21 mouse cellular contexts compared by ENCODE assay signal in the genomic region with DNA sequence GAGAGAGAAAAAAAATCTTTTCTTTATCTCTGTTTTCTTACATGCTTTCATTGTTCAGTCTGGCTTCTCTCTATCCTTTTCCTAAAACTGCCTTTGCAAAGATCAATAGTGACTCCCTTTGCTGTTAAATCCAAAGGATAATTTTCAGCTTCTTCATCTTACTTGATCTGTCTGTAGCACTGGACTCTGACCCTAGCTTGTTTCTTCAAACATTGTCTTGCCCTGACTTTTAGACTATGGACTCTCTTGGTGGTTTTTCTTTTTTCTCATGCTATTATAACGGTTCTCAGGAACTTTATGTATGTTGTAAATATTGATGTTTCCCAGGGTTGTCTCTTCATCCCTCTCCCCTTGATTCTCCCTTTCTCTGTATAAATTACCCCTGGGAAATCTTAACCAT. TPM values are rescaled to one million over a fixed set of nuclear protein-coding genes. Genes with fewer than 3 reads are reported as not detected.
A peak's percentile ranks its signal among the peaks of the same experiment; 100 is the strongest.
DNase-seq lines count a peak whose midpoint lies in the region; ATAC-seq and TF ChIP-seq lines count a peak whose summit lies in the region.
"Had no signal": no experiment of that assay in that cellular context is flagged by ENCODE, and none has a peak within 500 bp of the region (broad histone marks: within the 10 kb centered on the region; RNA-seq: fewer than 3 reads in every experiment).

No protein-coding gene starts in this region.

- H3K36me3 ChIP-seq in intestine, embryonic 16.5 days (ENCODE audit: control insufficient read depth, insufficient read depth, low read length) = no peaks in the 10 kb centered on the region
- no peaks in the 10 kb centered on the region for H3K36me3 ChIP-seq in intestine, postnatal 0 days (ENCODE audit: control insufficient read depth, insufficient read depth)
- no peaks in the 10 kb centered on the region for H3K36me3 ChIP-seq in kidney, adult 2 months (ENCODE audit: control insufficient read depth, insufficient read depth, low read length)
- H3K36me3 ChIP-seq in kidney, embryonic 15.5 days = no peaks in the 10 kb centered on the region
- H3K36me3 ChIP-seq: G1E had no signal

- 33% methylated on average over 1 of the region's 1 CpGs for WGBS in intestine, embryonic 16.5 days
- WGBS in intestine, postnatal 0 days = 6% methylated on average over 1 of the region's 1 CpGs
- WGBS in kidney, adult 2 months = 51% methylated on average over 1 of the region's 1 CpGs
- 41% methylated on average over 1 of the region's 1 CpGs for WGBS in kidney, embryonic 15.5 days

- no peak for TF ChIP-seq CTCF in intestine, postnatal 0 days (IDR thresholded peaks at IDR 0.05; ENCODE audit: low read depth)
- no peak for TF ChIP-seq CTCF in kidney, adult 2 months (conservative IDR thresholded peaks at IDR 0.05; ENCODE audit: insufficient read depth, insufficient read length, low read depth, low read length)

- no peak overlapping the region for H3K4me2 ChIP-seq in intestine, embryonic 16.5 days (ENCODE audit: low read depth, low read length)
- no peak overlapping the region for H3K4me2 ChIP-seq in intestine, postnatal 0 days (replicated peaks; ENCODE audit: low read depth)
- no peak overlapping the region for H3K4me2 ChIP-seq in kidney, embryonic 15.5 days

- peak; percentile 72 for DNase-seq in kidney, adult 2 months
- DNase-seq in kidney, adult 11 months = no peak
- DNase-seq in kidney, adult 9 months = peak; percentile 65
- DNase-seq: adrenal gland, adult 2 months; adrenal gland, adult 8-10 months; adrenal gland, postnatal 10 days; adrenal gland, postnatal 14 days; adrenal gland, postnatal 25 days; adrenal gland, postnatal 36 days; B cell, adult 2 months; cerebellum, adult 11 months; cerebellum, adult 11-12 months; cerebellum, adult 18-20 months had no signal

- ATAC-seq in intestine, embryonic 16.5 days = peak; percentile 59; the same call in 1 of the 2 replicates
- ATAC-seq in intestine, postnatal 0 days = no peak; the same call in 1 of the 2 replicates
- no peak for ATAC-seq in kidney, embryonic 15.5 days (replicated peaks; ENCODE audit: low FRiP score)
- ATAC-seq: activated CD4-positive, CD25-positive, alpha-beta regulatory T cell, adult 4 months; CD4-positive, CD25-positive, alpha-beta regulatory T cell, adult 4 months; Patski had no signal

- no peaks in the 10 kb centered on the region for H3K4me1 ChIP-seq in intestine, embryonic 16.5 days (ENCODE audit: control insufficient read depth, insufficient read depth, low read length)
- peaks cover 4% of the 10 kb centered on the region; the same call in 1 of the 2 replicates for H3K4me1 ChIP-seq in intestine, postnatal 0 days (replicated peaks; ENCODE audit: control insufficient read depth, insufficient read depth, low read length)
- H3K4me1 ChIP-seq in kidney, adult 2 months (ENCODE audit: control insufficient read depth, insufficient read depth, low read length) = peaks cover 14% of the 10 kb centered on the region
- 0 out of 2 replicates have a peak, but pooled peaks cover 5% of the 10 kb centered on the region for H3K4me1 ChIP-seq in kidney, embryonic 15.5 days

- TF ChIP-seq POLR2A in kidney, adult 2 months (IDR thresholded peaks at IDR 0.05; ENCODE audit: low read depth, low read length) = no peak

- H3K27me3 ChIP-seq in intestine, embryonic 16.5 days (replicated peaks; ENCODE audit: control insufficient read depth, insufficient read depth, low read length) = no peaks in the 10 kb centered on the region
- H3K27me3 ChIP-seq in intestine, postnatal 0 days (replicated peaks; ENCODE audit: control insufficient read depth, insufficient read depth, low read length) = no peaks in the 10 kb centered on the region
- no peaks in the 10 kb centered on the region for H3K27me3 ChIP-seq in kidney, adult 2 months (replicated peaks; ENCODE audit: control insufficient read depth, insufficient read depth, low read length)
- no peaks in the 10 kb centered on the region for H3K27me3 ChIP-seq in kidney, embryonic 15.5 days
- H3K27me3 ChIP-seq: CH12.LX, Patski had no signal

- H3K9me3 ChIP-seq in intestine, embryonic 16.5 days (ENCODE audit: control insufficient read depth, low read length) = no peaks in the 10 kb centered on the region
- H3K9me3 ChIP-seq in intestine, postnatal 0 days (ENCODE audit: control insufficient read depth) = no peaks in the 10 kb centered on the region
- no peaks in the 10 kb centered on the region for H3K9me3 ChIP-seq in kidney, embryonic 15.5 days (replicated peaks)
- H3K9me3 ChIP-seq: G1E had no signal

- H3K4me3 ChIP-seq in intestine, embryonic 16.5 days (ENCODE audit: low read length) = no peak overlapping the region
- H3K4me3 ChIP-seq in intestine, postnatal 0 days (ENCODE audit: low read depth, low read length) = no peak overlapping the region
- no peak overlapping the region for H3K4me3 ChIP-seq in kidney, adult 2 months (ENCODE audit: insufficient read depth, low read depth, low read length)
- no peak overlapping the region for H3K4me3 ChIP-seq in kidney, embryonic 15.5 days (replicated peaks)

- no peak overlapping the region for H3K27ac ChIP-seq in intestine, embryonic 16.5 days (ENCODE audit: low read length)
- no peak overlapping the region for H3K27ac ChIP-seq in intestine, postnatal 0 days (ENCODE audit: low read depth, low read length)
- H3K27ac ChIP-seq in kidney, adult 2 months (ENCODE audit: insufficient read depth, low read depth, low read length) = no peak overlapping the region
- H3K27ac ChIP-seq in kidney, embryonic 15.5 days = no peak overlapping the region

- H3K9ac ChIP-seq in intestine, embryonic 16.5 days (ENCODE audit: low read depth, low read length) = no peak overlapping the region
- H3K9ac ChIP-seq in intestine, postnatal 0 days (ENCODE audit: low read depth, low read length) = no peak overlapping the region
- H3K9ac ChIP-seq in kidney, embryonic 15.5 days = no peak overlapping the region

RNA-seq across cellular contexts. Expression of a gene that starts 58.0 kb away (rescaled TPM):
- polyA plus RNA-seq in intestine, embryonic 16.5 days (2015; fragmentation: Nextera tagmentation; extraction: Ambion mirVana) = 29.9 and 30.8 TPM in 2 replicates
- 42.1 and 48.3 TPM in 2 replicates for polyA plus RNA-seq in intestine, postnatal 0 days (2015; fragmentation: Nextera tagmentation; extraction: Ambion mirVana)
- 12.7 and 13.6 TPM in 2 replicates for polyA plus RNA-seq in kidney, adult 2 months (2012; rRNA removed)
- 46.1 and 51.8 TPM in 2 replicates for polyA plus RNA-seq in kidney, embryonic 15.5 days (2015; fragmentation: Nextera tagmentation; extraction: Ambion mirVana)
